ENCODE assay signal across 12 mouse cellular contexts in the genomic region with DNA sequence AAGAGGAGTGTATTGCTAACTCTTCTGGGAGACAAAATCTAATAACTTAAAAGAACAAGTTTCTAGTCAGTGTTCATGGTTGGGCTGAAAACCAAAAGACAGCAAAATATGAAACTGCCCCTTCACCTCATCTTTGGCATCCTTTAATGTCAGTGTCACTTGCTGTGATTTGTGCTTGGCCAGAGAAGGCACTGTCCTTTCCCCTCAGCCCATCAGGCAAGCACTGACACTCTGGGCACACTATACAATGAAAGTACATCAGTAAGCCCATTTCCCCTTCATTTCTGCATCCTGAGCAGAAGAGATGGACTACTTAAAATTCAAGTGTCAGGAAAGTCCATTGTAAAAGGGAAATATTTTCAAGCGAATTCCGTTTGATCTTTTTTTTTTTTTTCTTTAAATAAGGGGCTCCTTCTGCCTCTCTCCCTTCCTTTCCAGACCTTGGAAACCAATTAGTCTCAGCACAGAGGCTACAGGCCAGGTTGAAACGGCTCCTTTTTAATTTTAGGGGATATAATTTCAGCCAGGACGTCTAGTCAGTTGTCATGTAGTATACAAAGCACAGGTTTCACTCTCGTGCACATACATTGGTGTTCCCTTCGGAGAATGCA. TPM values are rescaled to one million over a fixed set of nuclear protein-coding genes. Genes with fewer than 3 reads are reported as not detected.
A peak's percentile ranks its signal among the peaks of the same experiment; 100 is the strongest.
DNase-seq lines count a peak whose midpoint lies in the region; ATAC-seq lines count a peak whose summit lies in the region.
"Had no signal": no experiment of that assay in that cellular context is flagged by ENCODE, and none has a peak within 500 bp of the region (broad histone marks: within the 10 kb centered on the region; RNA-seq: fewer than 3 reads in every experiment).

No protein-coding gene starts in this region.

- no peaks in the 10 kb centered on the region for H3K36me3 ChIP-seq in hindbrain, embryonic 12.5 days
- H3K36me3 ChIP-seq in hindbrain, embryonic 11.5 days (ENCODE audit: control insufficient read depth, insufficient read depth, low read length): no peaks in the 10 kb centered on the region
- H3K36me3 ChIP-seq in embryonic facial prominence, embryonic 10.5 days (replicated peaks): no peaks in the 10 kb centered on the region
- no peaks in the 10 kb centered on the region for H3K36me3 ChIP-seq in forebrain, embryonic 12.5 days (replicated peaks)
- no peaks in the 10 kb centered on the region for H3K36me3 ChIP-seq in limb, embryonic 15.5 days
- H3K36me3 ChIP-seq: liver, embryonic 13.5 days had no signal

- peak overlapping the region; percentile 95 for H3K4me2 ChIP-seq in hindbrain, embryonic 12.5 days (replicated peaks)
- H3K4me2 ChIP-seq in hindbrain, embryonic 11.5 days (replicated peaks; ENCODE audit: low read depth, low read length): no peak overlapping the region
- H3K4me2 ChIP-seq in forebrain, embryonic 12.5 days: peak overlapping the region; percentile 94
- H3K4me2 ChIP-seq in limb, embryonic 15.5 days: peak overlapping the region; percentile 94; the same call in 1 of the 2 replicates

- H3K27me3 ChIP-seq in hindbrain, embryonic 12.5 days: peaks cover 2% of the 10 kb centered on the region; the same call in 1 of the 2 replicates
- H3K27me3 ChIP-seq in hindbrain, embryonic 11.5 days (ENCODE audit: control insufficient read depth, insufficient read depth, low read length): peaks cover 8% of the 10 kb centered on the region
- H3K27me3 ChIP-seq in embryonic facial prominence, embryonic 10.5 days (replicated peaks; ENCODE audit: low read depth, poor library complexity, severe bottlenecking): peaks cover 26% of the 10 kb centered on the region
- H3K27me3 ChIP-seq in forebrain, embryonic 12.5 days: no peaks in the 10 kb centered on the region
- H3K27me3 ChIP-seq in limb, embryonic 15.5 days: no peaks in the 10 kb centered on the region

- H3K4me1 ChIP-seq in hindbrain, embryonic 12.5 days: peaks cover 14% of the 10 kb centered on the region
- H3K4me1 ChIP-seq in hindbrain, embryonic 11.5 days (replicated peaks; ENCODE audit: control insufficient read depth, insufficient read depth, low read length): peaks cover 3% of the 10 kb centered on the region; the same call in 1 of the 2 replicates
- peaks cover 42% of the 10 kb centered on the region for H3K4me1 ChIP-seq in embryonic facial prominence, embryonic 10.5 days
- peaks cover 30% of the 10 kb centered on the region for H3K4me1 ChIP-seq in forebrain, embryonic 12.5 days
- peaks cover 22% of the 10 kb centered on the region for H3K4me1 ChIP-seq in limb, embryonic 15.5 days

- intact Hi-C loops in gastrocnemius, postnatal 36 days (cut with DNase I): loop anchor here (10.0 kb wide), 1 partner anchor 263 kb away; no protein-coding TSS in a partner anchor
- intact Hi-C loops in left cerebral cortex, postnatal 10 days (cut with DNase I): loop anchor here (5.0 to 10.0 kb wide), 4 partner anchors 170 to 265 kb away; no protein-coding TSS in a partner anchor

- WGBS in hindbrain, embryonic 12.5 days: 7% methylated on average over 6 of the region's 6 CpGs
- WGBS in hindbrain, embryonic 11.5 days: 5% methylated on average over 6 of the region's 6 CpGs
- WGBS in embryonic facial prominence, embryonic 10.5 days: 6% methylated on average over 6 of the region's 6 CpGs
- WGBS in forebrain, embryonic 12.5 days: under 1% methylated on average over 6 of the region's 6 CpGs
- WGBS in limb, embryonic 15.5 days: 11% methylated on average over 6 of the region's 6 CpGs

- H3K4me3 ChIP-seq in hindbrain, embryonic 12.5 days: no peak overlapping the region
- H3K4me3 ChIP-seq in hindbrain, embryonic 11.5 days (ENCODE audit: low read depth, low read length): no peak overlapping the region
- H3K4me3 ChIP-seq in embryonic facial prominence, embryonic 10.5 days: peak overlapping the region; percentile 83; the same call in 1 of the 2 replicates
- no peak overlapping the region for H3K4me3 ChIP-seq in forebrain, embryonic 12.5 days (replicated peaks)
- no peak overlapping the region for H3K4me3 ChIP-seq in limb, embryonic 15.5 days
- H3K4me3 ChIP-seq: erythroblast, embryonic 14.5 days had no signal

- no peak for ATAC-seq in hindbrain, embryonic 12.5 days (ENCODE audit: low FRiP score)
- ATAC-seq in hindbrain, embryonic 11.5 days (ENCODE audit: low FRiP score): no peak
- no peak for ATAC-seq in forebrain, embryonic 12.5 days (ENCODE audit: low FRiP score)
- ATAC-seq in limb, embryonic 15.5 days (ENCODE audit: insufficient number of reproducible peaks, low FRiP score, low TSS enrichment, low read depth): no peak

- H3K9me3 ChIP-seq in hindbrain, embryonic 12.5 days (replicated peaks): no peaks in the 10 kb centered on the region
- H3K9me3 ChIP-seq in hindbrain, embryonic 11.5 days (ENCODE audit: control insufficient read depth, low read length): no peaks in the 10 kb centered on the region
- H3K9me3 ChIP-seq in embryonic facial prominence, embryonic 10.5 days: no peaks in the 10 kb centered on the region
- no peaks in the 10 kb centered on the region for H3K9me3 ChIP-seq in forebrain, embryonic 12.5 days
- no peaks in the 10 kb centered on the region for H3K9me3 ChIP-seq in limb, embryonic 15.5 days
- H3K9me3 ChIP-seq: liver, embryonic 13.5 days had no signal

- no peak for DNase-seq in hindbrain, embryonic 11.5 days (ENCODE audit: low spot score)
- DNase-seq in embryonic facial prominence, embryonic 10.5 days (ENCODE audit: low spot score): no peak
- no peak for DNase-seq in gastrocnemius, postnatal 36 days
- DNase-seq in testis, postnatal 10 days (ENCODE audit: low spot score): no peak
- no peak for DNase-seq in left cerebral cortex, postnatal 10 days (ENCODE audit: extremely low spot score in 1 of 2, low spot score in 2 of 2)
- DNase-seq: heart, adult 18-20 months; liver, embryonic 13.5 days; retina, postnatal 1 day had no signal

- no peak overlapping the region for H3K27ac ChIP-seq in hindbrain, embryonic 12.5 days
- H3K27ac ChIP-seq in hindbrain, embryonic 11.5 days (ENCODE audit: low read depth, low read length): no peak overlapping the region
- no peak overlapping the region for H3K27ac ChIP-seq in embryonic facial prominence, embryonic 10.5 days (replicated peaks)
- peak overlapping the region; percentile 69 for H3K27ac ChIP-seq in forebrain, embryonic 12.5 days
- 0 out of 2 replicates have a peak overlapping the region, but pooled peaks have one; percentile 38 for H3K27ac ChIP-seq in limb, embryonic 15.5 days
- H3K27ac ChIP-seq: liver, embryonic 13.5 days had no signal

- no peak overlapping the region for H3K9ac ChIP-seq in hindbrain, embryonic 12.5 days
- no peak overlapping the region for H3K9ac ChIP-seq in hindbrain, embryonic 11.5 days (ENCODE audit: low read depth, low read length)
- no peak overlapping the region for H3K9ac ChIP-seq in forebrain, embryonic 12.5 days
- H3K9ac ChIP-seq in limb, embryonic 15.5 days: no peak overlapping the region
- H3K9ac ChIP-seq: liver, embryonic 13.5 days had no signal

RNA-seq across cellular contexts. Expression of a gene that starts 1.2 kb away (rescaled TPM):
- polyA plus RNA-seq in hindbrain, embryonic 12.5 days (2016; fragmentation: Nextera tagmentation; extraction: Ambion mirVana): 84.2 and 98.3 TPM in 2 replicates
- 44.4 and 50.6 TPM in 2 replicates for polyA plus RNA-seq in hindbrain, embryonic 11.5 days (2014; fragmentation: Nextera tagmentation; extraction: Ambion mirVana)
- polyA plus RNA-seq in embryonic facial prominence, embryonic 10.5 days (2016; fragmentation: Nextera tagmentation; extraction: Ambion mirVana): 91.9 and 92.9 TPM in 2 replicates
- polyA plus RNA-seq in forebrain, embryonic 12.5 days (2016; fragmentation: Nextera tagmentation; extraction: Ambion mirVana): 165 and 177 TPM in 2 replicates
- 55.5 and 67.3 TPM in 2 replicates for polyA plus RNA-seq in limb, embryonic 15.5 days (2015; fragmentation: Nextera tagmentation; extraction: Ambion mirVana)
- 1 to 10 TPM; 2.5 to 4.6 TPM for total RNA-seq in gastrocnemius, postnatal 36 days (2021)
- total RNA-seq in left cerebral cortex, postnatal 10 days (2021): 10 to 100 TPM; 45.7 to 52.7 TPM
- polyA plus RNA-seq: erythroblast, embryonic 14.5 days had no signal

Comparison
In these comparisons a context has a peak if more than half of its experiments do, and no peak if none do; other contexts are left out.
1. H3K27ac ChIP-seq: peak in forebrain, embryonic 12.5 days (single experiment) and limb, embryonic 15.5 days (single experiment); none in hindbrain, embryonic 12.5 days (single experiment), hindbrain, embryonic 11.5 days (single experiment) and embryonic facial prominence, embryonic 10.5 days (single experiment).